Mouse (Mus musculus) bone marrow macrophage, adult 2 months (primary cell): Measurements from ENCODE around the gene Igf1r.

Experiments used
- CTCF ChIP-seq: IDR thresholded peaks from 2 replicates; pipeline ENCODE4 v1.5.1; 2012; ENCODE audit warnings: low read depth, mild to moderate bottlenecking, low read length, moderate library complexity
- POLR2A ChIP-seq: IDR thresholded peaks from 2 replicates; pipeline ENCODE4 v1.6.1; 2012; ENCODE audit warnings: mild to moderate bottlenecking, low read depth, low read length, borderline replicate concordance

GRCm38 (mm10) chr7:67958045-67958444 lies 5.4 kb downstream of the Igf1r start:
- TF ChIP-seq POLR2A (no peak), CTCF (no peak)
